Mouse (Mus musculus) G1E (cell line): ENCODE results near the gene 6430571L13Rik.

Experiments
- CTCF ChIP-seq: IDR thresholded peaks from 2 replicates; pipeline ENCODE4 v1.5.1; 2012; ENCODE audit warnings: low read depth, low read length, inconsistent platforms, mixed read lengths
- GATA1 ChIP-seq: IDR thresholded peaks from 2 replicates; pipeline ENCODE4 v1.6.1; 2012; ENCODE audit warnings: borderline replicate concordance, low read length, inconsistent platforms, mixed read lengths
- POLR2AphosphoS5 ChIP-seq: IDR thresholded peaks from 2 replicates; pipeline ENCODE4 v1.6.1; 2012; ENCODE audit warnings: low read depth, low read length, inconsistent platforms; ENCODE audit not compliant: insufficient replicate concordance
- TAL1 ChIP-seq: conservative IDR thresholded peaks from 2 replicates; pipeline ENCODE4 v1.6.1; 2012; ENCODE audit warnings: low read depth, low read length, inconsistent platforms, mixed read lengths

DNA sequence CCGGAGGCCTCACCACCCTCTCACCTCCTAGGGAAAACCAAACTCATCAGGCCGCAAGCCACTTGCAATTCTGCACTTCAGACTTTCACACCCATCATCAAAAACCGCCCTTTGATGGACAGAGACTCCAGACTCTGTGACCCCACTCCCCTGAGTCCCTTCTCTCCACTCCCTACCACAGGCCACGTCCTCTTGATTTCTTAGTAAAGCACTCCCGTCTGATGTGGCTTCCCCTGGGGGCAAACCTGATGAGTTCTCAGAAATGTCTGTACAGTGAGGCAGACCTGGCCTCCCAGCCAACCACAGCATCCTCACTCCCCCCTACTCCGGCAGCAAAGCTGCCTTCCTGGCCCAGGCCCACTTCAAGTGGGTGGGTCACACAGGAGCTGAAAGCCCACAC, 6.0 kb upstream of the 6430571L13Rik start:
- TF ChIP-seq CTCF (no peak), POLR2AphosphoS5 (no peak), GATA1 (no peak), TAL1 (no peak)
